Mouse (Mus musculus) hindbrain, embryonic 10.5 days (tissue): ENCODE data around the gene Tmem41b. TPM values are rescaled to one million over a fixed set of nuclear protein-coding genes. Genes with fewer than 3 reads are reported as not detected.

ENCODE experiments used
- DNase-seq: peaks from one replicate; pipeline ENCODE4 v3.0.0-alpha.2; 2017; ENCODE audit warnings: low spot score
- H3K27ac ChIP-seq: fragments of 300-500 bp; sonication (generic); 2 replicates; pipeline ENCODE4 v1.5.1; 2016; ENCODE audit warnings: mild to moderate bottlenecking, moderate library complexity
- H3K27me3 ChIP-seq: fragments of 300-500 bp; sonication (generic); 2 replicates; pipeline ENCODE4 v1.6.1; 2016; ENCODE audit warnings: mild to moderate bottlenecking; ENCODE audit not compliant: poor library complexity, insufficient read depth, severe bottlenecking
- H3K36me3 ChIP-seq: fragments of 300-500 bp; sonication (generic); 2 replicates; pipeline ENCODE4 v1.6.1; 2016; ENCODE audit warnings: mild to moderate bottlenecking, moderate library complexity
- H3K4me1 ChIP-seq: fragments of 300-500 bp; sonication (generic); replicated peaks from 2 replicates; pipeline ENCODE4 v1.6.1; 2016; ENCODE audit warnings: mild to moderate bottlenecking
- H3K4me3 ChIP-seq: fragments of 300-500 bp; sonication (generic); 2 replicates; pipeline ENCODE4 v1.5.1; 2016; ENCODE audit warnings: mild to moderate bottlenecking, moderate library complexity
- H3K9me3 ChIP-seq: fragments of 300-500 bp; sonication (generic); 2 replicates; pipeline ENCODE4 v1.6.1; 2016; ENCODE audit warnings: mild to moderate bottlenecking, moderate library complexity
- WGBS: fragments of 180-500 bp; shearing (Covaris S2); methylation state at CpG from one replicate; pipeline ENCODE4 v1.1.7; 2016; 5-methylcytosine and 5-hydroxymethylcytosine counted together
- polyA plus RNA-seq: library from polyadenylated mRNA; unstranded; fragments of >200 nt; fragmentation: Nextera tagmentation; extraction: Ambion mirVana; gene quantifications from 2 replicates; pipeline ENCODE4 v1.2.1, GENCODE M21; 2016

The Tmem41b gene
- polyA plus RNA-seq, 1 experiment from 2014 or later = 65.7 TPM

DNA sequence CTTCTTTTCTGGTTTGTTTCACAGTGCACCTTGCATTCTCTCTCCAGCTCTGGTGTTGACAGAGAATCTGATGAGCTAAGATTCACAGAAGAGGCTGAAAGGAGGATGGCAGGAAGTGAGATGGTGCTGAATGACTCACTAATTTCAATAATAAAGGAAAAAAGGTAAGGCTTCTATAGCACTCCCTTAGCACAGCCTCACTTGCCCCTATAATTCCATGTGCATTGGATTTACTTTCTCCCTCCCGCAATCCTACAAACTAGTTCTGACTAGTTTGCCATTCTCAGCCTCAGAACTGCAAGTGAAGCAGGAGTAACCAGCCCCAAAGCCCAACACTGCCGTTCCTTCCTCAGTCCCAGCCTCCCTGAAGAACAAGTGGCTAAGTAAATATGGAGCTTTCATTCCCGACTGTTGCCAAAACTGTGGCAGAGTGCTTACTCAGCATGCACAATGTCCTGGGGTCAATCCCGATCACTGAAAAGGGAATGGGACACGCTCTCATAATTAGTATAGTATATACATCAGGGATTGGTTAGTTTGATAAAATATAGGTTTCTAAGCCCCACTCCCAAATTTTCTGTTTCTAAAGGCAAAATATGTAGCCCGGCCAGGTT lies 42.2 kb downstream of the Tmem41b start:
- H3K4me1 ChIP-seq = peaks cover 8% of the 10 kb centered on the region; the same call in 1 of the 2 replicates
- H3K27me3 ChIP-seq = no peaks in the 10 kb centered on the region
- H3K36me3 ChIP-seq = peaks cover 7% of the 10 kb centered on the region
- DNase-seq = no peak
- no peak overlapping the region for H3K27ac ChIP-seq
- WGBS = 66% methylated on average over 6 of the region's 6 CpGs
- no peaks in the 10 kb centered on the region for H3K9me3 ChIP-seq
- no peak overlapping the region for H3K4me3 ChIP-seq

GRCm38 (mm10) chr7:109929628-109930027 lies 57.1 kb downstream of the Tmem41b start:
- Histone ChIP-seq H3K4me3 (no peak overlapping the region), H3K27ac (no peak overlapping the region), H3K36me3 (peaks cover 91% of the 10 kb centered on the region), H3K9me3 (no peaks in the 10 kb centered on the region), H3K4me1 (peaks cover 9% of the 10 kb centered on the region), H3K27me3 (no peaks in the 10 kb centered on the region)
- no peak for DNase-seq

- Histone ChIP-seq H3K4me3 (no peak overlapping the region), H3K36me3 (peaks cover 90% of the 10 kb centered on the region), H3K27ac (no peak overlapping the region), H3K9me3 (no peaks in the 10 kb centered on the region), H3K4me1 (peaks cover 9% of the 10 kb centered on the region), H3K27me3 (no peaks in the 10 kb centered on the region)
- 90% methylated on average over 6 of the region's 6 CpGs for WGBS
- no peak for DNase-seq
These were observed 58.4 kb downstream of the Tmem41b start for GRCm38 (mm10) chr7:109928365-109928764.

DNA sequence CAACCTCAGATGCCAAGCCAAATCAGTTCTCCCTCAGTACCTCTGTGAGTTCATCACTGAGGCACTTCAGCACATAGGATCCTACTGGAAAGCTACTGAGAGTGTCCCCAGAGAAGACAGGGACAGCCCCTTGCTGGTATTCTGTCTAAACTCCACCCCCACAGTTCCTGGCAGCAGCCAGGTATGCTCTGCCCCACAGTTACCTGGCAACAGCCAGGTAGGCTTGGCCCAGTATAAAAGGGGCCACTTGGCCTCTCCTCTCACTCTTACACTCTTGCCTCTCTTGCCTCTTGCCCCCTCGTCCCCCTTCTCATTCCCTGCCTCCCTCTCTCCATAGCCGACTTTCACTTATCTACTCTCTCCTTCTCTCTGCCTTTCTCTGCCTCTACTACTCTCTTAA lies 61.8 kb downstream of the Tmem41b start:
- H3K4me3 ChIP-seq = no peak overlapping the region
- DNase-seq = no peak
- no peaks in the 10 kb centered on the region for H3K9me3 ChIP-seq
- WGBS = 71% methylated on average over 2 of the region's 2 CpGs
- peaks cover 9% of the 10 kb centered on the region for H3K4me1 ChIP-seq
- peaks cover 94% of the 10 kb centered on the region for H3K36me3 ChIP-seq
- no peaks in the 10 kb centered on the region for H3K27me3 ChIP-seq
- peak overlapping the region; percentile 35; the same call in 1 of the 2 replicates for H3K27ac ChIP-seq

DNA sequence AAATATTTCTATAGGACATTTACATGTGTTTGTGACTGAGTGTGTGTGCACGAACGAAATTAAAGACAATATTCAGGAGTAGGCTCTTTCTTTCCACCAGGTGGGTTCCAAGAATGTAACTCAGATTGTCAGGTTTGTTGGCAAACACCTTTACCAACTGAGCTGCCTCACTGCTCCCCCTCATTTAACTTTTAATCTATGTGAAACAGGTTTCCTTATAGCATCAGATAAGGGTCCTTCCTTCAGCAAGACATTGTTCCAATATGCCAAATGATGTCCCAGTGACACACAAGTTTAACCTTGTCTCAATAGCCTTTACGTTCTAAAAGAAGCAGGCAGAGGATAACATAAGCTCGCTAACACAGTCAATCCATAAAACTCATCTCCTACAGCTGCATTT lies 63.8 kb downstream of the Tmem41b start:
- Histone ChIP-seq H3K27ac (no peak overlapping the region), H3K9me3 (no peaks in the 10 kb centered on the region), H3K4me1 (peaks cover 9% of the 10 kb centered on the region), H3K4me3 (no peak overlapping the region), H3K36me3 (peaks cover 94% of the 10 kb centered on the region), H3K27me3 (no peaks in the 10 kb centered on the region)
- DNase-seq = no peak
- WGBS = 94% methylated on average over 4 of the region's 4 CpGs

Other genes with a start within 250 kb of the Tmem41b start
- 40.5 and 53.2 TPM in 2 replicates for gene Tmem9b, start 234.1 kb downstream of the Tmem41b start, polyA plus RNA-seq
- 0.68 and 0.86 TPM in 2 replicates for gene Nrip3, start 204.9 kb downstream of the Tmem41b start, polyA plus RNA-seq
- 4.7 and 5.8 TPM in 2 replicates for gene Scube2, start 121.2 kb downstream of the Tmem41b start, polyA plus RNA-seq
- 26.9 and 28.8 TPM in 2 replicates for gene Dennd5a, start 26.5 kb downstream of the Tmem41b start, polyA plus RNA-seq
- gene Ipo7, start 31.3 kb upstream of the Tmem41b start, polyA plus RNA-seq = 41.1 and 52.5 TPM in 2 replicates
- gene Zfp143, start 74.3 kb upstream of the Tmem41b start, polyA plus RNA-seq = 23.8 and 25.9 TPM in 2 replicates
- 24.0 and 28.2 TPM in 2 replicates for gene Wee1, start 135.1 kb upstream of the Tmem41b start, polyA plus RNA-seq
- 18.1 and 26.6 TPM in 2 replicates for gene Swap70, start 234.8 kb upstream of the Tmem41b start, polyA plus RNA-seq